Mouse (Mus musculus) liver, embryonic 15.5 days (tissue): Measurements from ENCODE around the gene Rack1. TPM values are rescaled to one million over a fixed set of nuclear protein-coding genes. Genes with fewer than 3 reads are reported as not detected.
"Not testable (repeated sequence)": the region's sequence is repeated elsewhere in the genome, so short reads cannot be mapped to it uniquely, and the experiment has no call there.

ENCODE experiments used
- ATAC-seq: fragments of 200-750 bp; cut with Nextera tagmentation; 2 replicates; pipeline ENCODE4 v1.8.0; 2017; ENCODE audit warnings: moderate number of reproducible peaks, mild to moderate bottlenecking, moderate library complexity; ENCODE audit not compliant: insufficient read depth
- H3K27ac ChIP-seq: fragments of 300-500 bp; sonication (generic); replicated peaks from 2 replicates; pipeline ENCODE4 v1.5.1; 2015; ENCODE audit warnings: mild to moderate bottlenecking, inconsistent platforms
- H3K27me3 ChIP-seq: fragments of 300-500 bp; sonication (generic); 2 replicates; pipeline ENCODE4 v1.6.1; 2015; ENCODE audit warnings: mild to moderate bottlenecking, inconsistent platforms
- H3K36me3 ChIP-seq: fragments of 300-500 bp; sonication (generic); replicated peaks from 2 replicates; pipeline ENCODE4 v1.6.1; 2015; ENCODE audit warnings: moderate library complexity, mild to moderate bottlenecking, inconsistent platforms
- H3K4me1 ChIP-seq: fragments of 300-500 bp; sonication (generic); replicated peaks from 2 replicates; pipeline ENCODE4 v1.6.1; 2015; ENCODE audit warnings: inconsistent platforms
- H3K4me2 ChIP-seq: fragments of 300-500 bp; sonication (generic); 2 replicates; pipeline ENCODE4 v1.6.1; 2015; ENCODE audit warnings: moderate library complexity, mild to moderate bottlenecking, inconsistent platforms
- H3K4me3 ChIP-seq: fragments of 300-500 bp; sonication (generic); replicated peaks from 2 replicates; pipeline ENCODE4 v1.5.1; 2015; ENCODE audit warnings: mild to moderate bottlenecking, inconsistent platforms
- H3K9ac ChIP-seq: fragments of 300-500 bp; sonication (generic); 2 replicates; pipeline ENCODE4 v1.6.1; 2015; ENCODE audit warnings: moderate library complexity, mild to moderate bottlenecking, inconsistent platforms
- H3K9me3 ChIP-seq: fragments of 300-500 bp; sonication (generic); replicated peaks from 2 replicates; pipeline ENCODE4 v1.6.1; 2016; ENCODE audit warnings: inconsistent platforms
- WGBS: fragments of 180-500 bp; shearing (Covaris S2); methylation state at CpG from one replicate; pipeline ENCODE4 v1.1.7; 2015; ENCODE audit warnings: mixed read lengths; ENCODE audit not compliant: insufficient replicate concordance; 5-methylcytosine and 5-hydroxymethylcytosine counted together
- polyA plus RNA-seq: library from polyadenylated mRNA; unstranded; fragments of >200 nt; fragmentation: Nextera tagmentation; extraction: Ambion mirVana; gene quantifications from 2 replicates; pipeline ENCODE4 v1.2.1, GENCODE M21; 2015

The Rack1 gene
- polyA plus RNA-seq, 1 experiment from 2014 or later = 438 TPM

- not testable (repeated sequence) for ATAC-seq, H3K27ac ChIP-seq, H3K4me3 ChIP-seq, H3K36me3 ChIP-seq, H3K4me2 ChIP-seq, H3K9me3 ChIP-seq, H3K9ac ChIP-seq
- Histone ChIP-seq H3K4me1 (peaks cover 38% of the 10 kb centered on the region), H3K27me3 (peaks cover 25% of the 10 kb centered on the region)
- 77% methylated on average over 14 of the region's 14 CpGs for WGBS
These were observed 21.2 kb downstream of the Rack1 start for GRCm38 (mm10) chr11:48821299-48821698.

GRCm38 (mm10) chr11:48822768-48823512, 22.8 kb downstream of the Rack1 start:
- peaks cover 45% of the 10 kb centered on the region for H3K4me1 ChIP-seq
- no peaks in the 10 kb centered on the region for H3K9me3 ChIP-seq
- no peaks in the 10 kb centered on the region for H3K36me3 ChIP-seq
- ATAC-seq = no peak
- H3K4me3 ChIP-seq = peak overlapping the region; percentile 55
- peaks cover 41% of the 10 kb centered on the region for H3K27me3 ChIP-seq
- 39% methylated on average over 14 of the region's 14 CpGs for WGBS
- no peak overlapping the region for H3K27ac ChIP-seq
- H3K4me2 ChIP-seq = peak overlapping the region; percentile 83
- H3K9ac ChIP-seq = no peak overlapping the region

- peak overlapping the region; percentile 27; the same call in 1 of the 2 replicates for H3K9ac ChIP-seq
- peak; percentile 49 for ATAC-seq
- H3K27ac ChIP-seq = no peak overlapping the region
- under 1% methylated on average over 15 of the region's 15 CpGs for WGBS
- H3K4me3 ChIP-seq = peak overlapping the region; percentile 55
- peaks cover 44% of the 10 kb centered on the region for H3K4me1 ChIP-seq
- peak overlapping the region; percentile 83 for H3K4me2 ChIP-seq
- H3K27me3 ChIP-seq = peaks cover 43% of the 10 kb centered on the region
- no peaks in the 10 kb centered on the region for H3K9me3 ChIP-seq
- no peaks in the 10 kb centered on the region for H3K36me3 ChIP-seq
These were observed 23.4 kb downstream of the Rack1 start for GRCm38 (mm10) chr11:48823536-48823972.

DNA sequence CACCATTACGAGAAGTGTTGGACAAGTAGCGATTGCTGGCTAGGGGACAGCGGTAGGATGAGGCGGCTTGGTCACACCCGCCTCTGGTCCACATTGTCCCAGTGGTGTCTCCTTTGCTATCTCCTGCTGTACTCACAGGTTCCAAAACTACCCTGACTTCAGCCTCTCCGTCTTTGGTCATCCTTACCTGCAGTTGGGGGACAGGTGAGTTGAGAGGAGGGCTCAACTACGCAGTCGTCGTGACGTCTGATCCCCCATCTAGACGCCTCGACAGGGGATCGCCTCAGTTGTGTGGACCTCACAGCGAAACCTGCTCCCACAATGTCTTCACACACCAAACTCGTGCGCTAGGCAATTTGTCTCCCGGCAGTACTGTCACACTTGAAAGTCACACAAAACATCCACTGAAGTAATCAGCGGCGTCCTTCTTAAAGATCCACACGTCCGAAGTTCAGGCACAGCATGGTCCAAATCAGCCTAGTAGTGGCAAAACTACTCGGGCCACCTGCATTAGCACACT, 24.2 kb downstream of the Rack1 start:
- H3K9me3 ChIP-seq = no peaks in the 10 kb centered on the region
- peak overlapping the region; percentile 27; the same call in 1 of the 2 replicates for H3K9ac ChIP-seq
- ATAC-seq = no peak
- peaks cover 39% of the 10 kb centered on the region for H3K4me1 ChIP-seq
- peak overlapping the region; percentile 83 for H3K4me2 ChIP-seq
- H3K27me3 ChIP-seq = peaks cover 43% of the 10 kb centered on the region
- H3K4me3 ChIP-seq = peak overlapping the region; percentile 55
- WGBS = 5% methylated on average over 22 of the region's 22 CpGs
- no peak overlapping the region for H3K27ac ChIP-seq
- no peaks in the 10 kb centered on the region for H3K36me3 ChIP-seq

GRCm38 (mm10) chr11:48825979-48826751, 26.0 kb downstream of the Rack1 start, which contains the start of the genes Trim7 and Gm12184:
TSS of gene Trim7 (plus strand) at chr11:48826140.
TSS of gene Gm12184 (minus strand) at chr11:48826655.
- Histone ChIP-seq H3K9ac (peak within 1 kb of the TSS; percentile 35; the same call in 1 of the 2 replicates), H3K4me3 (peak within 1 kb of the TSS; percentile 60), H3K4me2 (peak within 1 kb of the TSS; percentile 83), H3K4me1 (peaks cover 35% of the 10 kb centered on the region), H3K27me3 (peaks cover 43% of the 10 kb centered on the region)
- not testable (repeated sequence) for H3K36me3 ChIP-seq, H3K27ac ChIP-seq, H3K9me3 ChIP-seq
- whole genome bisulfite sequencing = under 1% methylated on average over 35 of the region's 92 CpGs
- ATAC-seq = peak; percentile 73

- 3% methylated on average over 6 of the region's 6 CpGs for WGBS
These were observed 26.6 kb downstream of the Rack1 start for GRCm38 (mm10) chr11:48826752-48827096.

GRCm38 (mm10) chr11:48827926-48828325, 27.8 kb downstream of the Rack1 start:
- Histone ChIP-seq H3K9me3 (no peaks in the 10 kb centered on the region), H3K9ac (no peak overlapping the region), H3K27ac (no peak overlapping the region), H3K36me3 (no peaks in the 10 kb centered on the region), H3K4me3 (no peak overlapping the region), H3K4me2 (no peak overlapping the region), H3K4me1 (peaks cover 32% of the 10 kb centered on the region), H3K27me3 (peaks cover 37% of the 10 kb centered on the region)
- 72% methylated on average over 6 of the region's 6 CpGs for WGBS
- no peak for ATAC-seq

More at GRCm38 (mm10) chr11:48826752-48827096, 26.6 kb downstream of the Rack1 start:
- no peaks in the 10 kb centered on the region for H3K9me3 ChIP-seq
- H3K27ac ChIP-seq = no peak overlapping the region
- ATAC-seq = no peak
- peak overlapping the region; percentile 81 for H3K4me2 ChIP-seq
- H3K9ac ChIP-seq = peak overlapping the region; percentile 35; the same call in 1 of the 2 replicates
- H3K4me1 ChIP-seq = peaks cover 35% of the 10 kb centered on the region
- no peaks in the 10 kb centered on the region for H3K36me3 ChIP-seq
- peak overlapping the region; percentile 60 for H3K4me3 ChIP-seq
- peaks cover 43% of the 10 kb centered on the region for H3K27me3 ChIP-seq

- H3K36me3 ChIP-seq = no peaks in the 10 kb centered on the region
- H3K4me1 ChIP-seq = peaks cover 26% of the 10 kb centered on the region
- 49% methylated on average over 2 of the region's 2 CpGs for WGBS
- no peak overlapping the region for H3K4me2 ChIP-seq
- no peak overlapping the region for H3K27ac ChIP-seq
- no peak overlapping the region for H3K4me3 ChIP-seq
- no peak for ATAC-seq
- peaks cover 18% of the 10 kb centered on the region for H3K27me3 ChIP-seq
- no peak overlapping the region for H3K9ac ChIP-seq
- H3K9me3 ChIP-seq = no peaks in the 10 kb centered on the region
These were observed 30.1 kb downstream of the Rack1 start for GRCm38 (mm10) chr11:48830279-48830678.

DNA sequence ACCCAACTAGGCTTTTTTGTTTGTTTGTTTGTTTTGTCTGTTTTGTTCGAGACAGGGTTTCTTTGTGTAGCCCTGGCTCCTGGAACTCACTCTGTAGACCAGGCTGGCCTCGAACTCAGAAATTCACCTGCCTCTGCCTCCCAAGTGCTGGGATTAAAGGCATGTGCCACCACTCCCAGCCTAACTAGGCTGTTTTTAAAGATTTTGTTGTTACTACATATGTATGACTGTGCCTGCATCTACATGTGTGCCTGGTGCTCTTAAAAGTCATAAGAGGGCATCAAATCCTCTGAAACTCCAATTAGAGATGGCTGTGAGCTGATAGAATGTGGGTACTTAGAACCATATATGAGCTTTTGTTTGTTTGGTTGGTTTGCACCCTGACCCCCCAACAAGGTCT, 31.1 kb downstream of the Rack1 start:
- H3K27me3 ChIP-seq = peaks cover 28% of the 10 kb centered on the region
- WGBS = 76% methylated on average over 2 of the region's 2 CpGs
- H3K4me2 ChIP-seq = no peak overlapping the region
- H3K9ac ChIP-seq = no peak overlapping the region
- H3K27ac ChIP-seq = no peak overlapping the region
- H3K4me3 ChIP-seq = no peak overlapping the region
- no peak for ATAC-seq
- peaks cover 26% of the 10 kb centered on the region for H3K4me1 ChIP-seq
- no peaks in the 10 kb centered on the region for H3K36me3 ChIP-seq
- H3K9me3 ChIP-seq = no peaks in the 10 kb centered on the region

- Histone ChIP-seq H3K9me3 (no peaks in the 10 kb centered on the region), H3K36me3 (no peaks in the 10 kb centered on the region), H3K27me3 (peaks cover 30% of the 10 kb centered on the region), H3K4me1 (peaks cover 33% of the 10 kb centered on the region), H3K27ac (peak overlapping the region; percentile 75), H3K9ac (no peak overlapping the region; the same call in 1 of the 2 replicates), H3K4me2 (peak overlapping the region; percentile 73), H3K4me3 (peak overlapping the region; percentile 65)
- ATAC-seq = peak; percentile 56
- 15% methylated on average over 9 of the region's 9 CpGs for WGBS
These were observed 33.1 kb downstream of the Rack1 start for GRCm38 (mm10) chr11:48833078-48833730.
